Mouse (Mus musculus) neutrophil, adult 83 days (primary cell): ENCODE measurements around the gene 4922502D21Rik. TPM values are rescaled to one million over a fixed set of nuclear protein-coding genes. Genes with fewer than 3 reads are reported as not detected.

Experiments used
- total RNA-seq, 2 experiments: library from RNA; stranded (reverse); gene quantifications; one replicate each; pipeline ENCODE4 v1.2.4; 2023

The 4922502D21Rik gene
- total RNA-seq, result not detected

DNA sequence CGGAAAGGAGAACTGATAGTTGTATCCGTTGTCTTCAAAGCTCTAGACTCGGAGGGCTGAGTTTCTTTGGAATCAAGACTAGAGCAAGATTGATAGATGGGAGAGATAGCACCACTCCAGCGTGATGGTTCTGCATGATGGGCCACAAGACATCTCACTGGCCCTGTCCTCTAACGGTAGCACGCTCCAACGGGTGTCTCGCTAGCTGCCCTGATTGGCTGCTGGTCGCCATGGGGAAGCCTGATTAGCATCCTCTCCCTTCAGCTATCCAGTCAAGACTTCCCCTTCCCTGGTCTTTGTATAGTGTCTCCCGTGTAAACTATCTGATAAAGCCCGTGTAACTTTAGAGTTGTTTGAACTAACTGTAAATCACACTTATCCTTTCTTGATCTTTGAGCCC is at the start of gene 4922502D21Rik:
Gene 4922502D21Rik, minus strand, starts transcription at position 187 of the 400 bp plus-strand sequence.

DNA sequence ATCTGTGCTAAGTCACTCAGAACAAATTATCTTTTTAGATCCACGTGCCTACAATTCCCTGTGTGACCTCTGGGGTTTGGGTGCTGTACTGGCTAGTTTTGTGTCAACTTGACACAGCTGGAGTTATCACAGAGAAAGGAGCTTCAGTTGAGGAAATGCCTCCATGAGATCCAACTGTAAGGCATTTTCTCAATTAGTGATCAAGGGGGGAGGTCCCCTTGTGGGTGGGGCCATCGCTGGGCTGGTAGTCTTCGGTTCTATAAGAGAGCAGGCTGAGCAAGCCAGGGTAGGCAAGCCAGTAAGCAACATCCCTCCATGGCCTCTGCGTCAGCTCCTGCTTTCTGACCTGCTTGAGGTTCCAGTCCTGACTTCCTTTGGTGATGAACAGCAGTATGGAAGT is 10.8 kb upstream of the 4922502D21Rik start, which contains the start of gene Clec12a:
Gene Clec12a, plus strand, starts transcription at position 301 of the 400 bp plus-strand sequence.

DNA sequence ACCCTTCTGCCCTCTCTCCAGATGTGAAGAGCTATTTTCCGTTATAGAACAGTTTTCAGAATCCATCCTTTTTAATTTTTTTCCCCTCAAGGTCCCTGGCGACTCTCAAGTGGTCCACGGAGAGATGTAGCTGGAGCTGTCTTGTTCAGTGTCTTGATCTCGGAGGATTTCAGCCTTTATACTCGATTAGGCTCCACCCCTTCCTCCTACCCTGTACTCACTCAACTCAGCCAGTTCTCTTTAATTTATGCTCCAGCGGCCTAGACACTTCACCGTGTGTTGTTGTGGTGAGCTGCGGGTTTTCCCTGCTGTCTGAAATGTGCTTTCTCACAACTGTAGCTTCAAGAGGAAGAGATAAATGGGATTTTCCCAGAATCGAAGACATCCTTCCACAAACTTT is 56.4 kb downstream of the 4922502D21Rik start, which contains the start of gene Cd69:
Gene Cd69, minus strand, starts transcription at position 217 of the 400 bp plus-strand sequence.

Other genes with a start within 250 kb of the 4922502D21Rik start
- under 1 TPM in 1 of 2 experiments, not detected in 1; 0.15 TPM for gene Clec2e, start 230.9 kb downstream of the 4922502D21Rik start, total RNA-seq
- 10 to 100 TPM; 51.9 to 56.2 TPM for gene Clec2d, start 151.2 kb downstream of the 4922502D21Rik start, total RNA-seq
- 10 to 100 TPM; 44.3 to 67.3 TPM for gene Cd69, start 56.4 kb downstream of the 4922502D21Rik start, total RNA-seq
- gene Clec12a, start 10.9 kb upstream of the 4922502D21Rik start, total RNA-seq, result 100 to 1,000 TPM; 195 to 199 TPM
- not detected for gene Clec12b, start 54.1 kb upstream of the 4922502D21Rik start, total RNA-seq
- gene Clec1b, start 65.5 kb upstream of the 4922502D21Rik start, total RNA-seq, result 1 to 10 TPM; 6.6 to 7.2 TPM
- gene Clec9a, start 77.1 kb upstream of the 4922502D21Rik start, total RNA-seq, result 1 to 10 TPM; 2.6 to 3.0 TPM
- gene Clec1a, start 120.2 kb upstream of the 4922502D21Rik start, total RNA-seq, result under 1 TPM; 0.26 to 0.46 TPM
- gene Olr1, start 175.4 kb upstream of the 4922502D21Rik start, total RNA-seq, result 10 to 100 TPM; 39.0 to 42.5 TPM
- 1 to 10 TPM in 1 of 2 experiments, under 1 TPM in 1; 0.77 to 1.5 TPM for gene Tmem52b, start 180.8 kb upstream of the 4922502D21Rik start, total RNA-seq
- gene Gabarapl1, start 201.4 kb upstream of the 4922502D21Rik start, total RNA-seq, result 10 to 100 TPM; 18.5 to 22.4 TPM
- gene Klre1, start 246.1 kb upstream of the 4922502D21Rik start, total RNA-seq, result not detected